Mouse (Mus musculus): Measurements from ENCODE around the gene Ttll12.

Gene Ttll12

GRCm38 (mm10) chr15:83593702-83594512 lies 1.1 kb downstream of the Ttll12 start:
- no peak for DNase-seq (ENCODE audit: low read depth, low spot score)

GRCm38 (mm10) chr15:83593189-83593585 lies 1.8 kb downstream of the Ttll12 start:
- no peak for DNase-seq (ENCODE audit: low read depth, low spot score)

- DNase-seq (ENCODE audit: low read depth, low spot score) = no peak
Measured at GRCm38 (mm10) chr15:83592260-83593188, 2.4 kb downstream of the Ttll12 start.

GRCm38 (mm10) chr15:83591758-83592157 lies 3.2 kb downstream of the Ttll12 start:
- no peak for DNase-seq (ENCODE audit: low read depth, low spot score)

- no peak for DNase-seq (ENCODE audit: low read depth, low spot score)
Measured at GRCm38 (mm10) chr15:83590841-83591240, 4.1 kb downstream of the Ttll12 start.

GRCm38 (mm10) chr15:83584741-83585220 lies 10.2 kb downstream of the Ttll12 start:
- DNase-seq (ENCODE audit: low read depth, low spot score) = no peak

GRCm38 (mm10) chr15:83583419-83584156 lies 11.4 kb downstream of the Ttll12 start:
- no peak for DNase-seq (ENCODE audit: low read depth, low spot score)

GRCm38 (mm10) chr15:83582931-83583330 lies 12.0 kb downstream of the Ttll12 start:
- no peak for DNase-seq (ENCODE audit: low read depth, low spot score)

GRCm38 (mm10) chr15:83576651-83577050 lies 18.3 kb downstream of the Ttll12 start:
- no peak for DNase-seq (ENCODE audit: low read depth, low spot score)

GRCm38 (mm10) chr15:83575543-83575942 lies 19.4 kb downstream of the Ttll12 start:
- no peak for DNase-seq (ENCODE audit: low read depth, low spot score)

GRCm38 (mm10) chr15:83574731-83575351 lies 20.1 kb downstream of the Ttll12 start:
- no peak for DNase-seq (ENCODE audit: low read depth, low spot score)

GRCm38 (mm10) chr15:83573606-83574005 lies 21.4 kb downstream of the Ttll12 start:
- no peak for DNase-seq (ENCODE audit: low read depth, low spot score)

GRCm38 (mm10) chr15:83572132-83572531 lies 22.8 kb downstream of the Ttll12 start:
- DNase-seq (ENCODE audit: low read depth, low spot score) = no peak

GRCm38 (mm10) chr15:83571636-83572035 lies 23.3 kb downstream of the Ttll12 start:
- DNase-seq (ENCODE audit: low read depth, low spot score) = no peak

- DNase-seq (ENCODE audit: low read depth, low spot score) = no peak
Measured at GRCm38 (mm10) chr15:83570641-83571040, 24.3 kb downstream of the Ttll12 start.

GRCm38 (mm10) chr15:83569682-83570081 lies 25.3 kb downstream of the Ttll12 start:
- DNase-seq (ENCODE audit: low read depth, low spot score) = no peak

- DNase-seq (ENCODE audit: low read depth, low spot score) = no peak
Measured at GRCm38 (mm10) chr15:83568544-83568943, 26.4 kb downstream of the Ttll12 start.

- DNase-seq (ENCODE audit: low read depth, low spot score) = no peak
Measured at GRCm38 (mm10) chr15:83567728-83568127, 27.2 kb downstream of the Ttll12 start.

GRCm38 (mm10) chr15:83566006-83566405 lies 29.0 kb downstream of the Ttll12 start:
- no peak for DNase-seq (ENCODE audit: low read depth, low spot score)

- no peak for DNase-seq (ENCODE audit: low read depth, low spot score)
Measured at GRCm38 (mm10) chr15:83565434-83565833, 29.5 kb downstream of the Ttll12 start.

Data from forelimb bud, embryonic 11.5 days (tissue).